Mouse (Mus musculus): ENCODE results near the gene Adamts1.

GRCm38 (mm10) chr16:85797161-85797560 is 5.8 kb downstream of the Adamts1 start:
- no peak for TF ChIP-seq CTCF (IDR thresholded peaks at IDR 0.05; ENCODE audit: low read depth)
- no peak for TF ChIP-seq EP300 (IDR thresholded peaks at IDR 0.05; ENCODE audit: low read depth)
